Mouse (Mus musculus): ENCODE measurements around the gene Ssbp3.
A peak's percentile ranks its signal among the peaks of the same experiment; 100 is the strongest.

Ssbp3 gene

GRCm38 (mm10) chr4:107048568-107049162, 138.2 kb downstream of the Ssbp3 start:
- peak; percentile 36 to 51 for DNase-seq (ENCODE audit: low spot score in 2 of 2)

- no peak for DNase-seq (ENCODE audit: low spot score in 2 of 2)
These were observed 141.4 kb downstream of the Ssbp3 start for GRCm38 (mm10) chr4:107051889-107052288.

GRCm38 (mm10) chr4:107052962-107053553, 142.6 kb downstream of the Ssbp3 start:
- no peak for DNase-seq (ENCODE audit: low spot score in 2 of 2)

- no peak for DNase-seq (ENCODE audit: low spot score in 2 of 2)
These were observed 145.6 kb downstream of the Ssbp3 start for GRCm38 (mm10) chr4:107056088-107056487.

GRCm38 (mm10) chr4:107058346-107058745, 147.8 kb downstream of the Ssbp3 start:
- no peak for DNase-seq (ENCODE audit: low spot score in 2 of 2)

DNA sequence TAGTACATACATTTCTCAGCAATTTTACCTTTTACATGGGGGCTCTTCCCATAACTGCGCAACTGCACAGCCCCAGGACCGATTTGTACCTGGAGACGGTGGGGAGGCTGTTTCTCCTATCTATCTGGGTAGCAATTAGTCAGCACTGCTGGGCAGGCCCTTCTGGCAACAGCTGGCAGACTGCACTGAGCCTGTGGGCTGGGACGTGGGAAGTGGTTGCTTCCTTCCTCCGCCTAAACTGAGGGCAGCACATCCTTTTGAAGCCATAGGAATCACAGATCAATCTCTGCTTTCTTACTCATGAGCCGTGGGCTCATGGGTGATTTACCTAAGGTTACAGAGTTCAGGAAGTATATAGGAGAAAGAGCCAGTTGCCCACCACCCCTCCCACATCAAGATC, 148.3 kb downstream of the Ssbp3 start:
- DNase-seq (ENCODE audit: low spot score in 2 of 2) = no peak

DNA sequence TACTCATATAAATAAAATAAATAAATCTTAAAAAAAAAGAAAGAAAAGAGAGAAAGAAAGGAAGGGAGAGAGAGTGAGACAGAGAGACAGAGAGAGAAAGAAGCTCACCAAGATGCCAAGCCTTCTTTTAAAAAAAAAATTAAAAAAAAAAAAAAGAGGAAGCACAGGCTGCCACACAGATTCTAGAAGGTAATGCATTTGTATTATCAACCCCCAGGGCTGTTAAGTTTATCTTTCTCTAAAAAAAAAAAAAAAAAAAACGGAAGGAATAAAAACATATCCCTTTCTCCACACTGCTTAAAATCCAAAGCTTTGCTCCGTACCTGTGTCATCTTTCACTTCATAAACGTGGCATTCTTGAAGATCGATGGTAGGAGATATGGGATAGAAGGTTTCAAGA, 151.1 kb downstream of the Ssbp3 start:
- DNase-seq (ENCODE audit: low spot score in 2 of 2) = no peak

GRCm38 (mm10) chr4:107063214-107063613, 152.7 kb downstream of the Ssbp3 start:
- DNase-seq (ENCODE audit: low spot score in 2 of 2) = no peak

DNA sequence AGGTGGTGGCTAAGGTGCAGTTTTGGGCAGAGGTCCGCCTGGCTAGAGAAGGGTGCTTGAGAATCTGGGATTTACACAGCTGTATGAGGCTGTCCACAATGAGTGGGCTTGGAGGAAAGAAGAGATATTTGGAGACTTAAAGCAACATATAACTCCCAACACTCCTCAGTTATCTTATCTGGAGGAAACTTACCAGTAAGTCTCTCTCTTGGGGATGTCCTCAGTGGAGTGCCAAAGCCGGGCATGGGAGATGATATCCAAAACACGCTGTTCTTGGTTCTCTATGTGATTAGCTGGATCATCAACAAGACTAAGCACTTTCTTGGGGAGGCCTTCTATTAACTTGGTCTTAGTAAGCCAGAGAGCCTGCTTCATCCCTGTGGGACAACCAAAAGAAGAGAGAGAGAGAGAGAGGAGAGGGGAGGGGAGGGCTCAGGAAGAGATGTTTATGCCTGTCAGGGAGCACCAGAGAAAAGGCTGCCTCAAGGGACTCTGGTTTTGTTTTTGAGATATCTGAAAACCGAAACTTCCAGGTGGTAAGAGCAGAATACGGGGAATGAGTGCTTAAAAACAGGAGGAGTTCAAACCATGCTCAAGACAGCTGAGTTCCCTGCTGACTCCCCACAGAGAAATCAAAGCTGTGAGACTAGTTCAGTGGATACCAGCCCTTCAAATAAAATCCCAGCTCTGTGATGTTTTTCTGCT, 154.0 kb downstream of the Ssbp3 start:
- DNase-seq (ENCODE audit: low spot score in 2 of 2) = no peak

GRCm38 (mm10) chr4:107066252-107067124, 156.0 kb downstream of the Ssbp3 start, which contains the start of the genes Mrpl37 and Cyb5rl:
Gene Mrpl37, minus strand, starts transcription at chr4:107066868.
Gene Cyb5rl, plus strand, starts transcription at chr4:107066988.
- peak; percentile 97 to 98 for DNase-seq (ENCODE audit: low spot score in 2 of 2)

- no peak for DNase-seq (ENCODE audit: low spot score in 2 of 2)
These were observed 156.8 kb downstream of the Ssbp3 start for GRCm38 (mm10) chr4:107067151-107067840.

GRCm38 (mm10) chr4:107072343-107072742, 161.8 kb downstream of the Ssbp3 start:
- DNase-seq (ENCODE audit: low spot score in 2 of 2) = no peak

DNA sequence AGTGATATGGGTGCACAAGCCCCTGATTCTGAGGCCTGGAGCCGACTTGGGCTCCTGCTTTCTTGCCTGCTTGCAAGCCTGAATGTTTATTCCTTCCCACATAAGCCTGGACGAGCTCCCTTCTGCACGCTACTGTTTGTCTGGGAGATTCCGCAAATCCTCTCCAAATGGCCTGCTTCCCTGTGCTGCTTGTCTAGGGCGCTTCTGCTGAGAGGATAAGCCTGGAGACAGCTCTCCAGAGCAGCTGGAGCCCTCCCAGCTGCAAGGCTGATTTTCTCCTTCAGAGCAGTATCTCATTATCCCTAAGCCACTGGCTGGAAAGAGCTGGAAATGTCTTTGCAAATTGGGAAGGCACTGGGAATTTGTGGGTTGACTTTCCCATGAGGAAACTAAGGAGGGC, 165.0 kb downstream of the Ssbp3 start:
- no peak for DNase-seq (ENCODE audit: low spot score in 2 of 2)

GRCm38 (mm10) chr4:107078894-107079293, 168.4 kb downstream of the Ssbp3 start:
- no peak for DNase-seq (ENCODE audit: low spot score in 2 of 2)

GRCm38 (mm10) chr4:107079716-107080115, 169.2 kb downstream of the Ssbp3 start:
- no peak for DNase-seq (ENCODE audit: low spot score in 2 of 2)

DNA sequence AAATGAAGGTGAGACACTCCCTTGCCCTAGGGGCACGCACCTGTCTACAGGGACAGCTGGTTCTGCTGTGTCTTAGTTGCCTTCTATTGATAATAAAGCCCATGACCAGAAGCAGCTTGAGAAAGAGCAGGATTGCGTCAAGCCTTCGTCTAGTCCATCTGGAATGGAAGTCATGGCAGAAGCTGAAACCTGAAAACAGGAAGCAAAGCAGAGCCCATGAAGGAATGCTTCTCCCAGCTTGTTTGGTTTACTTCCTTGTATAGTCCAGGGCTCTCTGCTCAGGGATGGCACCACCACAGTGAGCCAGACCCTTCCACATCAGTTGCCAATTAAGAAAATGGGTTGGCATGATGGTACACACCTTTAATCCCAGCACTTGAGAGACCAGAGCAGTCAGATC, 171.7 kb downstream of the Ssbp3 start:
- DNase-seq (ENCODE audit: low spot score in 2 of 2) = no peak

- no peak for DNase-seq (ENCODE audit: low spot score in 2 of 2)
These were observed 172.6 kb downstream of the Ssbp3 start for GRCm38 (mm10) chr4:107083126-107083525.

- DNase-seq (ENCODE audit: low spot score in 2 of 2) = no peak
These were observed 173.8 kb downstream of the Ssbp3 start for GRCm38 (mm10) chr4:107084343-107084742.

DNA sequence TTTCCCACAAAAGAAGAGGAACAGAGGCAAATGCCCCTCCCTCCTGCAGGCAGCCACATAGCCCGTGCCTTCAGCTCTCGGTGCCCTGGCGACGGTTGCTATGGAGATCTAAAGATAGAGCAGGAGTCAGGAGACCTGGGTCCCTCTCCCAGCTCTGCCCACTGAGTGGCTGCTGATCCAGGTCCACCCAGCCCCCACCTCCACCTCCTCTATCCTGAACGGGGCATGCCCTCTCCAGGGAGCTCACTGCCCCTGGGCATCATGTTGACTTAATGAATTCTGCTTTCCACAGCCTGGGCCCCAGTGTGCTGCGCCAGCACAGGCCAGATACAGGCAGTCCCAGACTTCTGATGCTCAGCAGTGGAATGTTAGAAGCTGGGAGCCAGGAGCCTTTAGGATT, 174.4 kb downstream of the Ssbp3 start:
- no peak for DNase-seq (ENCODE audit: low spot score in 2 of 2)

DNA sequence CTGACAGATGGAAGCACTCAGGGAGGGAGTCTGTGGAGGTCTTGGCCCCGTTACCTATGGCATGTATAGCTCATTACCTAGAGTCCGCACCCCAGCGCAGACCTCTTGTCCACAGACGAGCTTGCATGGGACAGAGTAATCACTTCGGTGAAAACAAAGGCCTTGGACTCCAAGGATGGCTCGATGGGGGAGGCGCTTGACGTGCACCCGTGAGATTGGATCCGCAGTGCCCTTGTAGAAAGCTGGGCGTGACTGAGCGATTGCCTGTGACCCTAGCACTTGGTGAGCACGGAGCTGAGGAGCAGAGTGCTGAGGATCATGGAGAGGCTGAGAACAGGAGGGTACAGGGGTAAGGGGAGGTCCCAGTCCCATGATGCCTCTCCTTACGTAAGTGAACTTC, 181.2 kb downstream of the Ssbp3 start:
- no peak for DNase-seq (ENCODE audit: low spot score in 2 of 2)

GRCm38 (mm10) chr4:107094484-107095187, 184.1 kb downstream of the Ssbp3 start:
- DNase-seq (ENCODE audit: low spot score in 2 of 2) = no peak

Measured in heart, adult 9 months (tissue).